Mouse (Mus musculus): ENCODE data around the gene Tab1. TPM values are rescaled to one million over a fixed set of nuclear protein-coding genes. Genes with fewer than 3 reads are reported as not detected.

The Tab1 gene
- polyA plus RNA-seq, 1 experiment from 2014 or later: 31.5 TPM

DNA sequence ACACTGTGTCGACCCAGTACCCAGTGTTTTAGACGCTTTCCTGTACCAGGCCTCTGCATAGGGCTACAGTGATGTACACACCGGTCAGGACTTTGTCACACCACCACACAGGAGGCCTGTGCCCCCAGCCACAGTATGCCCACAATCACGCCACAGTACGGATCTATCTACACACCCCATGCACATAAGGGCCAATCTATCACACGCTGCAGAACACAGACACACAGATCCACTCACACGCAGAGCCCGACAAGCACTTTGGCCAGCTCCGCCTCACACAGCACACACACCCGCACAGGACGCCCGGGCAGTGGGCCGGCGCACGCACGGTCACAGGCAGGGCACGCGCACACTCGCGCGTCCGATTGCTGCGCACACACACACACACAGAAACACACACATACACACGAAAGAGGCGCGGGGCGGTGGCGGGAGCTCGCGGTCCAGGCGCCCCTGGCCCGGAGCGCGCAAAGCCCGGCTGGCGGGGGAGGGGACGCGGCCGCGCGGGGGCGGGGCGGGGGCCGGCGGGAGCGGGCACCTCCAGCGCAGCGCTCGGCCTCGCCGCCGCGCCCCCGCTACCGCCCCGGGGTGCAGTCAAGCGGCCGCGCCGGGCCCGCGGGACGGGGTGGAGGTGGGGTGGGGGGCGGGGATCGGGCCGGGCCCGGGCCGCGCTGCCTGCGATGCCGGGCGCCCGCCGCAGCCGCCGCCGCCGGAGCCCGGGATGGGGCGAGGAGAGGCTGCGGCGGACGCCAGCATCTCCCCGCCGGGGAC is 40.3 kb downstream of the Tab1 start, which contains the start of gene Mgat3:
Mgat3 (plus strand) TSS at position 721 of the 771 bp plus-strand sequence.
- Histone ChIP-seq H3K4me3 (ENCODE audit: low read length) (peak within 1 kb of the TSS; percentile 82), H3K27ac (ENCODE audit: low read length) (peak within 1 kb of the TSS; percentile 63), H3K9ac (ENCODE audit: low read length) (peak within 1 kb of the TSS; percentile 85), H3K27me3 (ENCODE audit: control insufficient read depth, insufficient read depth, low read depth, low read length) (no peaks in the 10 kb centered on the region), H3K4me1 (replicated peaks; ENCODE audit: control insufficient read depth, insufficient read depth, low read length) (peaks cover 24% of the 10 kb centered on the region), H3K4me2 (ENCODE audit: low read depth, low read length) (peak within 1 kb of the TSS; percentile 99), H3K36me3 (ENCODE audit: control insufficient read depth, insufficient read depth, low read length) (no peaks in the 10 kb centered on the region), H3K9me3 (ENCODE audit: control insufficient read depth, low read length) (no peaks in the 10 kb centered on the region)
- peak; percentile 74 for ATAC-seq (ENCODE audit: low read depth)
- 3% methylated on average over 36 of the region's 85 CpGs for WGBS

DNA sequence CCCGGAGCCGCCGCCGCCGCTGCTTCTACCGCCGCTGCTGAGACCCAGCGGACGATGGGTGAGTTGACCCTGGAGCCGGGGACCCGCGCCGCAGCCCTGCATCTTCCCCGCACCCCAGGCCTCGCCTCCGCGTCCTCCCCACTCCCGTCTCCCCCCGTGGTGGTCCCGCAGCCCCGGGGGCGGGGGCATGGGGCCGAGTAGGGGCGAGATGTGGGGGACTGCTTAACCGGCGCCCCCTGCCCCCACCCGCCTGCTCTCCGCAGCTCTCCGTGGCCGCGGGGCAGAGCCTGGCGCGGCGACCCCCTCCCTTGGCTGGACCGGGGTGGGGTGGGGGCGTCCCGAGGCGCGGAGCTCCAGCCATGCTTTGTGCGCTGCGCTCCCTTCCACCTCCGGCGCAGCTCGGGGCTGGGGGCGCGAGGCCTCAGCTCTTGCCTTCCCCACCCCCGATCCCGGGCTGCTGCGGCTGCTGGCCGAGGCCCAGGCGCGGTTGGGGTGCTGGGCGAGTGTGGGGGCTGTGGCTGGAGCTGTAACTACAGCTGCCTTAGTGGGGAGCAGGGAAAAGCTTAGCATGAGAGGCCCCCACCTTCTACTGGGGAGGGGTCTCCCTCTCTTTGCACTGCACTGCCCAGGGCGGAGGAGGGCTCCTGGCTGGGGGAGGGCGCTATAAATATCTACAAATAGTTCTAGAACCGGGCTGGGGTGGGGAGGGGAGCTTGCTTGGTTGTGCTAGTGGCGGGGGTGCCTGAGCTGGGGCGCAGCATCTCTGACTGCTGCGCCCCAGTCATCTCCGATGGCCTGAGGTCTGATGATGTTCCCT is 41.1 kb downstream of the Tab1 start:
- H3K9ac ChIP-seq (ENCODE audit: low read length): peak overlapping the region; percentile 85
- peak overlapping the region; percentile 99 for H3K4me2 ChIP-seq (ENCODE audit: low read depth, low read length)
- WGBS: 2% methylated on average over 49 of the region's 60 CpGs
- H3K9me3 ChIP-seq (ENCODE audit: control insufficient read depth, low read length): no peaks in the 10 kb centered on the region
- H3K4me3 ChIP-seq (ENCODE audit: low read length): peak overlapping the region; percentile 82
- peak; percentile 44 for ATAC-seq (ENCODE audit: low read depth)
- H3K27ac ChIP-seq (ENCODE audit: low read length): peak overlapping the region; percentile 63
- no peaks in the 10 kb centered on the region for H3K36me3 ChIP-seq (ENCODE audit: control insufficient read depth, insufficient read depth, low read length)
- H3K27me3 ChIP-seq (ENCODE audit: control insufficient read depth, insufficient read depth, low read depth, low read length): no peaks in the 10 kb centered on the region
- H3K4me1 ChIP-seq (replicated peaks; ENCODE audit: control insufficient read depth, insufficient read depth, low read length): peaks cover 24% of the 10 kb centered on the region

DNA sequence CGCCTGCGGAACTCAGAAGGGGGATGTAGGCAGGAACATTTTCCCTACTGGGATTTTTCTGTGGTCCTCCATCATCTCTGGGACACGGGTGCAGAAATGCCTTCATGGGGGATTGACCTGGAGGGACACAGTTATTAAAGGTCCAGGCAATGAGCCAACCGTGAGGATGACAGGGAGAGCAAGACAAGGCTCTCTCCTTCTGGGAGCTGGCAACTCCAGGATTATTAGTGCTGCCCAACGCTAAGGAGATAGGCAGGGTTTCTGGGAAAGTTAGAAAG is 41.6 kb downstream of the Tab1 start:
- H3K9ac ChIP-seq (ENCODE audit: low read length): peak overlapping the region; percentile 85
- peak overlapping the region; percentile 63 for H3K27ac ChIP-seq (ENCODE audit: low read length)
- 14% methylated on average over 5 of the region's 5 CpGs for WGBS
- no peaks in the 10 kb centered on the region for H3K27me3 ChIP-seq (ENCODE audit: control insufficient read depth, insufficient read depth, low read depth, low read length)
- H3K9me3 ChIP-seq (ENCODE audit: control insufficient read depth, low read length): no peaks in the 10 kb centered on the region
- H3K36me3 ChIP-seq (ENCODE audit: control insufficient read depth, insufficient read depth, low read length): no peaks in the 10 kb centered on the region
- H3K4me3 ChIP-seq (ENCODE audit: low read length): peak overlapping the region; percentile 82
- no peak for ATAC-seq (ENCODE audit: low read depth)
- peak overlapping the region; percentile 99 for H3K4me2 ChIP-seq (ENCODE audit: low read depth, low read length)
- peaks cover 24% of the 10 kb centered on the region for H3K4me1 ChIP-seq (replicated peaks; ENCODE audit: control insufficient read depth, insufficient read depth, low read length)

DNA sequence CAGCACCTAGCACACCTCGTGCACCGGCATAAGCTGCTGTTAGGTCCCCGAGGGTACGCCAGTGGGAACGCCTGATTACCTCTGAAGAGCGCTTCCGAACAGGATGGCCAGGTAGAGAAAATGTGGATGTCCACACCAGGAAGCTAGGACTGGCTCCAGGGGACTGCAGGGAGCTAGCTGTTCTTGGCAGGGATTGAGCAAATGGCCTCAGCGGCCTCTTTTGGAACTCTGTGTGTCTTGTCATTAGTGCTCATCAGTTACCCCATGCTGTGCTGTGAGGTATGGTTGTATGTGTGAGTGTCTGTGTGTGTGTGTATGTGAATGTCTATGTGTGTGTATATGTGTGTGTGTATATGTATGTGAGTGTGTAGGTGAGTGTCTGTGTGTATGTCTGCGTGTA is 42.4 kb downstream of the Tab1 start:
- 65% methylated on average over 9 of the region's 9 CpGs for WGBS
- H3K27ac ChIP-seq (ENCODE audit: low read length): no peak overlapping the region
- no peak for ATAC-seq (ENCODE audit: low read depth)
- H3K36me3 ChIP-seq (ENCODE audit: control insufficient read depth, insufficient read depth, low read length): no peaks in the 10 kb centered on the region
- H3K4me2 ChIP-seq (ENCODE audit: low read depth, low read length): peak overlapping the region; percentile 99; the same call in 1 of the 2 replicates
- no peak overlapping the region for H3K4me3 ChIP-seq (ENCODE audit: low read length)
- H3K9me3 ChIP-seq (ENCODE audit: control insufficient read depth, low read length): no peaks in the 10 kb centered on the region
- H3K9ac ChIP-seq (ENCODE audit: low read length): no peak overlapping the region
- peaks cover 24% of the 10 kb centered on the region for H3K4me1 ChIP-seq (replicated peaks; ENCODE audit: control insufficient read depth, insufficient read depth, low read length)
- H3K27me3 ChIP-seq (ENCODE audit: control insufficient read depth, insufficient read depth, low read depth, low read length): no peaks in the 10 kb centered on the region

DNA sequence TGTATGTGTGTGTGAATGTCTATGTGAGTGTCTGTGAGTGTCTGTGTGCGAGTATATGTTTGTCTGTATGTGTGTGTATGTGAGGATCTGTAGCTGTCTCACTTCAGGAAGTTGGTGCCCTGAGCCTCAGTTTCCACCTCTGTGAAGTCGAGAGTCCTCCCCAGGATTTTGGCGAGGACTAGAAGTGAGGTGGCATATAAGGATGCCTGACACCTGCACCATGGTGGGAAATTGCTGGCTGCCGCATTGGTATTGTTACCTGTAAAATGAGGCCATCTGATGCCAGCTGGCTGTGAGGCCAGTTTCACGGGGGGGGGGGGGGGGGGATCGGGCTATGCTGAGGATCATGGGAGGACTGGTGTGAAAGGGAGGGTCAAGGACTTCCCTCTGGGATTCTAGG is 42.8 kb downstream of the Tab1 start:
- ATAC-seq (ENCODE audit: low read depth): no peak
- no peaks in the 10 kb centered on the region for H3K27me3 ChIP-seq (ENCODE audit: control insufficient read depth, insufficient read depth, low read depth, low read length)
- no peak overlapping the region for H3K27ac ChIP-seq (ENCODE audit: low read length)
- H3K9ac ChIP-seq (ENCODE audit: low read length): no peak overlapping the region
- peaks cover 24% of the 10 kb centered on the region for H3K4me1 ChIP-seq (replicated peaks; ENCODE audit: control insufficient read depth, insufficient read depth, low read length)
- 63% methylated on average over 6 of the region's 6 CpGs for WGBS
- no peak overlapping the region for H3K4me2 ChIP-seq (ENCODE audit: low read depth, low read length)
- H3K36me3 ChIP-seq (ENCODE audit: control insufficient read depth, insufficient read depth, low read length): no peaks in the 10 kb centered on the region
- H3K9me3 ChIP-seq (ENCODE audit: control insufficient read depth, low read length): no peaks in the 10 kb centered on the region
- H3K4me3 ChIP-seq (ENCODE audit: low read length): no peak overlapping the region

DNA sequence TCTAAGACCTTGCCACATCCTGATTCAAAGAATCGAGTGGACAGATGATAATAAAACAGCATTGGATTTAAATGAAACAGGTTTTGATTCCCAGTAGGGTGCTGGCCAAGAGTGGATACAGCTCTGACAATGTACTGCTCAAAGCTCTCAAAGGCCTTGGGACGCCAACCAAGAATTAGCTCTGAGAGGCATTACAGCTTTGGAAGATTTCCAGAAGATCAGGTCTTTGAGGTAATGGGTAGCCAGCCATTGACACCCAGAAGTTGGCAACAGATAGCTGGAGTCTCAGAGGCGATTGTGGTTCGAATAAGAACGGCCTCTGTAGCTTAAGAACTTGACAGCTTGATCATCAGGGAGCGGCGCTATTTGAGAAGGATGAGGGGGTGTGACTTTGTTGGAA is 48.6 kb downstream of the Tab1 start:
- H3K9ac ChIP-seq (ENCODE audit: low read length): no peak overlapping the region
- no peak overlapping the region for H3K4me3 ChIP-seq (ENCODE audit: low read length)
- ATAC-seq (ENCODE audit: low read depth): no peak
- peaks cover 3% of the 10 kb centered on the region; the same call in 1 of the 2 replicates for H3K36me3 ChIP-seq (ENCODE audit: control insufficient read depth, insufficient read depth, low read length)
- no peak overlapping the region for H3K27ac ChIP-seq (ENCODE audit: low read length)
- H3K4me1 ChIP-seq (replicated peaks; ENCODE audit: control insufficient read depth, insufficient read depth, low read length): no peaks in the 10 kb centered on the region
- WGBS: 86% methylated on average over 7 of the region's 7 CpGs
- no peaks in the 10 kb centered on the region for H3K9me3 ChIP-seq (ENCODE audit: control insufficient read depth, low read length)
- H3K27me3 ChIP-seq (ENCODE audit: control insufficient read depth, insufficient read depth, low read depth, low read length): no peaks in the 10 kb centered on the region
- H3K4me2 ChIP-seq (ENCODE audit: low read depth, low read length): no peak overlapping the region

DNA sequence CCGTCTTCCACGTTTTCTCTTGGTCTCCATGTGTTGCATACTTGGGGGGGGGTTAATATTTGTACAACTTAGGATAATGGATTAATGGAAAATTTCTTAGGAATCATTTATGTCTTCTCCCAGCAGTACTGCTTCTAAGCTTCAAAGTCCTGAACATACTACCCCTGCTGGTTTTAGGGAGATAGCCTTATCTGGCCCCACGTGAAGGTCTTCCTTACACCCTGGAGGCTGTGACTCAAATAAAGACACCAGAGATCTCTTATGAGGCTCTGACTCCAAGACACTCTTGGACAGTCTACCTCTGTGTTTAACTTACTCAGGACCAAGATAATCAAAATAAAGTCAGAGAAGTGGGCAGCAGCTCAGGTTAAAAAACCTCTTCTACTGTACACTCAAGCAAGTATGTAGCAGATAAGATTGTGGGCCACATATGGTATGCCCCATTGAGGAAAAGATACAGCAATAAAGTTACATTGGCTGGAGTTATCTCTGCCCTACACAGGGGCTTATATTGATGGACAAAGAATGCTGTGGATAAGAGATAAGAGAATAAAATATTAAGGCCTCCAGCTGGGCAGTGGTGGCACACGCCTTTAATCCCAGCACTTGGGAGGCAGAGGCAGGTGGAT is 49.3 kb downstream of the Tab1 start:
- no peaks in the 10 kb centered on the region for H3K9me3 ChIP-seq (ENCODE audit: control insufficient read depth, low read length)
- no peaks in the 10 kb centered on the region for H3K4me1 ChIP-seq (replicated peaks; ENCODE audit: control insufficient read depth, insufficient read depth, low read length)
- H3K27me3 ChIP-seq (ENCODE audit: control insufficient read depth, insufficient read depth, low read depth, low read length): no peaks in the 10 kb centered on the region
- no peak overlapping the region for H3K9ac ChIP-seq (ENCODE audit: low read length)
- no peak for ATAC-seq (ENCODE audit: low read depth)
- no peak overlapping the region for H3K4me3 ChIP-seq (ENCODE audit: low read length)
- peaks cover 3% of the 10 kb centered on the region; the same call in 1 of the 2 replicates for H3K36me3 ChIP-seq (ENCODE audit: control insufficient read depth, insufficient read depth, low read length)
- H3K27ac ChIP-seq (ENCODE audit: low read length): no peak overlapping the region
- WGBS: 85% methylated on average over 4 of the region's 4 CpGs
- no peak overlapping the region for H3K4me2 ChIP-seq (ENCODE audit: low read depth, low read length)

DNA sequence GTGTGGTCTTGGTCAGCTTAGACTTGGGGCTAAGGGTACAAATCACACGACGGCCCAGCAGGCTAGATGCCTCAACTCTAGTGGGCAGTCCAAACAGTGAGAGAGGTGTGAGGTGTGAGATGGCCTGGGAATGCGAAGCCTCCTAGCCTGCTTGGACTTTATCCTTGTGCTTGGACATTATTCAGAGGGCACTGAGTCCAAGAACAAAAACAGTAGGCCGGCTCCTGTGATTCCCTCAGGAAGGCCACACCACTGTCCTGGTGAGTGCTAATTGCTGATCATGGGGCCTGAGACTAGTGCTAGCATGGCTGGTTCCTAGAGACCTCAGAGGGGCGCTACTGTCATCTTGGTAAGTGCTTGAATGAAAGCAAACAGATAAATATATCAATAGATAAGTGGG is 56.0 kb downstream of the Tab1 start:
- no peak for ATAC-seq (ENCODE audit: low read depth)
- no peaks in the 10 kb centered on the region for H3K9me3 ChIP-seq (ENCODE audit: control insufficient read depth, low read length)
- 58% methylated on average over 5 of the region's 5 CpGs for WGBS
- H3K9ac ChIP-seq (ENCODE audit: low read length): no peak overlapping the region
- no peak overlapping the region for H3K4me3 ChIP-seq (ENCODE audit: low read length)
- H3K4me2 ChIP-seq (ENCODE audit: low read depth, low read length): no peak overlapping the region
- no peaks in the 10 kb centered on the region for H3K27me3 ChIP-seq (ENCODE audit: control insufficient read depth, insufficient read depth, low read depth, low read length)
- no peaks in the 10 kb centered on the region for H3K4me1 ChIP-seq (replicated peaks; ENCODE audit: control insufficient read depth, insufficient read depth, low read length)
- H3K36me3 ChIP-seq (ENCODE audit: control insufficient read depth, insufficient read depth, low read length): no peaks in the 10 kb centered on the region
- no peak overlapping the region for H3K27ac ChIP-seq (ENCODE audit: low read length)

DNA sequence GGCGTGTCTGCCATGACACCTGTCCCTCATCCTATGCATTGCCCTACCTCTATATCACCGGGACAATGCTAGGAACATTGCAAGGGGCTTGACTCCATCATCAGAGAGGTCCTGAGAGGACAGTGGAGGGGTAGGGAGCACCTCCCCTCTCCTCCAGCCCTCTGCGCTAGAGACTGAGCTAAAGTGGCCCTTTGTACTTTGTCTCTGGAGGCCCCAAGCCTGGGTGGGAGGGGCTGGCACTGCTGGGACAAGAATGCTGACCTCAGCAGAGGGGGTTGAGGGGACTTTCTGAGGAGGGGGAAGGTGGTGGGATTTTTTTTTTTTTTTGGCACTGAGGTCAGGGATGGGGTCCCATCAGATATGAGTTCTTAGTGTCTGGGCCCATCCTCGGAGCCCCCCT is 57.1 kb downstream of the Tab1 start:
- Histone ChIP-seq H3K27me3 (ENCODE audit: control insufficient read depth, insufficient read depth, low read depth, low read length) (no peaks in the 10 kb centered on the region), H3K4me1 (replicated peaks; ENCODE audit: control insufficient read depth, insufficient read depth, low read length) (no peaks in the 10 kb centered on the region), H3K4me3 (ENCODE audit: low read length) (no peak overlapping the region), H3K36me3 (ENCODE audit: control insufficient read depth, insufficient read depth, low read length) (no peaks in the 10 kb centered on the region), H3K27ac (ENCODE audit: low read length) (no peak overlapping the region), H3K9ac (ENCODE audit: low read length) (no peak overlapping the region), H3K9me3 (ENCODE audit: control insufficient read depth, low read length) (no peaks in the 10 kb centered on the region), H3K4me2 (ENCODE audit: low read depth, low read length) (no peak overlapping the region)
- WGBS: 55% methylated on average over 4 of the region's 4 CpGs
- ATAC-seq (ENCODE audit: low read depth): no peak

Data from lung, embryonic 16.5 days (tissue).